Comparison of ENCODE assay signal across 8 mouse cellular contexts in genomic region chr7:79710130-79710607, GRCm38 (mm10). TPM values are rescaled to one million over a fixed set of nuclear protein-coding genes. Genes with fewer than 3 reads are reported as not detected.
A peak's percentile ranks its signal among the peaks of the same experiment; 100 is the strongest.
DNase-seq lines count a peak whose midpoint lies in the region; ATAC-seq and TF ChIP-seq lines count a peak whose summit lies in the region.

No protein-coding gene starts in this region.

- peak overlapping the region; percentile 57 for H3K4me3 ChIP-seq in cortical plate, adult 2 months (ENCODE audit: insufficient read depth, low read length)
- H3K4me3 ChIP-seq in heart, embryonic 15.5 days, result peak overlapping the region; percentile 51

- DNase-seq in thymus, postnatal 0 days (ENCODE audit: low spot score), result peak; percentile 52
- no peak for DNase-seq in thymus, postnatal 36 days
- DNase-seq in left cerebral cortex, postnatal 10 days (ENCODE audit: extremely low spot score in 1 of 2, low spot score in 2 of 2), result peak; percentile 40 to 80
- peak; percentile 74 for DNase-seq in neural tube, embryonic 10.5 days (ENCODE audit: extremely low spot score, low spot score)
- DNase-seq in natural killer cell, adult 2 months (ENCODE audit: low spot score in 2 of 2), result no peak
- DNase-seq in spleen, postnatal 10 days (ENCODE audit: low spot score in 2 of 2), result no peak

- peak overlapping the region; percentile 46 for H3K9ac ChIP-seq in heart, embryonic 15.5 days

- H3K27me3 ChIP-seq in heart, embryonic 15.5 days, result peaks cover 31% of the 10 kb centered on the region

- ATAC-seq in heart, embryonic 15.5 days (replicated peaks; ENCODE audit: insufficient number of reproducible peaks, insufficient read depth, low FRiP score, low read depth), result peak; percentile 45; the same call in 1 of the 2 replicates

- no peaks in the 10 kb centered on the region for H3K9me3 ChIP-seq in heart, embryonic 15.5 days (replicated peaks)

- H3K36me3 ChIP-seq in heart, embryonic 15.5 days, result peaks cover 10% of the 10 kb centered on the region; the same call in 1 of the 2 replicates

- H3K27ac ChIP-seq in cortical plate, adult 2 months (ENCODE audit: insufficient read depth, low read length), result no peak overlapping the region
- no peak overlapping the region for H3K27ac ChIP-seq in heart, embryonic 15.5 days

- intact Hi-C loops in left cerebral cortex, postnatal 10 days (cut with DNase I), result no loop called here

- no peaks in the 10 kb centered on the region for H3K4me1 ChIP-seq in cortical plate, adult 2 months (ENCODE audit: control insufficient read depth, insufficient read depth, low read length)
- peaks cover 12% of the 10 kb centered on the region for H3K4me1 ChIP-seq in heart, embryonic 15.5 days (replicated peaks)

- WGBS in heart, embryonic 15.5 days, result 2% methylated on average over 55 of the region's 55 CpGs

- peak; percentile 52; the same call in 1 of the 2 replicates for TF ChIP-seq POLR2A in cortical plate, adult 2 months (IDR thresholded peaks at IDR 0.05; ENCODE audit: extremely low read depth, insufficient read depth, low read length)

- H3K4me2 ChIP-seq in heart, embryonic 15.5 days, result peak overlapping the region; percentile 88

- no peak for TF ChIP-seq CTCF in cortical plate, adult 2 months (IDR thresholded peaks at IDR 0.05; ENCODE audit: extremely low read depth, insufficient read depth, low read length)

RNA-seq across cellular contexts. Expression of gene Kif7, which starts 5.4 kb away (rescaled TPM):
- 2.2 and 2.5 TPM in 2 replicates for polyA plus RNA-seq in thymus, postnatal 0 days (2015; fragmentation: Nextera tagmentation; extraction: Ambion mirVana)
- polyA plus RNA-seq in cortical plate, adult 2 months (2012; rRNA removed), result 1.5 TPM in 2 replicates
- polyA plus RNA-seq in heart, embryonic 15.5 days (2015; fragmentation: Nextera tagmentation; extraction: Ambion mirVana), result 1.6 and 2.8 TPM in 2 replicates
- total RNA-seq in left cerebral cortex, postnatal 10 days (2021), result 1 to 10 TPM; 2.3 to 2.5 TPM

RNA-seq across cellular contexts. Expression of gene Plin1, which starts 22.5 kb away (rescaled TPM):
- polyA plus RNA-seq in thymus, postnatal 0 days (2015; fragmentation: Nextera tagmentation; extraction: Ambion mirVana), result 1.1 TPM in 1 of 2 replicates, not detected in the other
- polyA plus RNA-seq in cortical plate, adult 2 months (2012; rRNA removed), result 0.23 TPM in 1 of 2 replicates, not detected in the other
- not detected in 2 replicates for polyA plus RNA-seq in heart, embryonic 15.5 days (2015; fragmentation: Nextera tagmentation; extraction: Ambion mirVana)
- total RNA-seq in left cerebral cortex, postnatal 10 days (2021), result not detected

RNA-seq across cellular contexts. Expression of gene Pex11a, which starts 32.8 kb away (rescaled TPM):
- polyA plus RNA-seq in thymus, postnatal 0 days (2015; fragmentation: Nextera tagmentation; extraction: Ambion mirVana), result 5.7 and 6.1 TPM in 2 replicates
- polyA plus RNA-seq in cortical plate, adult 2 months (2012; rRNA removed), result 11.4 and 12.4 TPM in 2 replicates
- polyA plus RNA-seq in heart, embryonic 15.5 days (2015; fragmentation: Nextera tagmentation; extraction: Ambion mirVana), result 5.9 and 8.6 TPM in 2 replicates
- 1 to 10 TPM; 9.0 to 9.8 TPM for total RNA-seq in left cerebral cortex, postnatal 10 days (2021)

RNA-seq across cellular contexts. Expression of gene Wdr93, which starts 32.8 kb away (rescaled TPM):
- 0.13 and 0.31 TPM in 2 replicates for polyA plus RNA-seq in thymus, postnatal 0 days (2015; fragmentation: Nextera tagmentation; extraction: Ambion mirVana)
- polyA plus RNA-seq in cortical plate, adult 2 months (2012; rRNA removed), result 0.15 and 0.48 TPM in 2 replicates
- polyA plus RNA-seq in heart, embryonic 15.5 days (2015; fragmentation: Nextera tagmentation; extraction: Ambion mirVana), result 0.27 and 0.33 TPM in 2 replicates
- total RNA-seq in left cerebral cortex, postnatal 10 days (2021), result under 1 TPM in 1 of 2 experiments, not detected in 1; 0.34 TPM

RNA-seq across cellular contexts. Expression of gene Ticrr, which starts 50.2 kb away (rescaled TPM):
- polyA plus RNA-seq in thymus, postnatal 0 days (2015; fragmentation: Nextera tagmentation; extraction: Ambion mirVana), result 6.0 and 7.2 TPM in 2 replicates
- polyA plus RNA-seq in cortical plate, adult 2 months (2012; rRNA removed), result 0.06 and 0.08 TPM in 2 replicates
- 4.3 and 7.0 TPM in 2 replicates for polyA plus RNA-seq in heart, embryonic 15.5 days (2015; fragmentation: Nextera tagmentation; extraction: Ambion mirVana)
- 1 to 10 TPM in 1 of 2 experiments, under 1 TPM in 1; 0.77 to 1.0 TPM for total RNA-seq in left cerebral cortex, postnatal 10 days (2021)

Comparison
In these comparisons a context has a peak if more than half of its experiments do, and no peak if none do; other contexts are left out.
1. DNase-seq: peak in thymus, postnatal 0 days (single experiment), left cerebral cortex, postnatal 10 days (2 of 2) and neural tube, embryonic 10.5 days (single experiment); none in thymus, postnatal 36 days (0 of 2), natural killer cell, adult 2 months (0 of 2) and spleen, postnatal 10 days (0 of 2).